Mouse (Mus musculus): ENCODE measurements at regions not wholly inside any gene's neighbourhood (a gene's known extent, or its start where the extent isn't known, plus 50 kb on each side); places are given as distances from the start of the nearest gene placed in this dataset.

DNA sequence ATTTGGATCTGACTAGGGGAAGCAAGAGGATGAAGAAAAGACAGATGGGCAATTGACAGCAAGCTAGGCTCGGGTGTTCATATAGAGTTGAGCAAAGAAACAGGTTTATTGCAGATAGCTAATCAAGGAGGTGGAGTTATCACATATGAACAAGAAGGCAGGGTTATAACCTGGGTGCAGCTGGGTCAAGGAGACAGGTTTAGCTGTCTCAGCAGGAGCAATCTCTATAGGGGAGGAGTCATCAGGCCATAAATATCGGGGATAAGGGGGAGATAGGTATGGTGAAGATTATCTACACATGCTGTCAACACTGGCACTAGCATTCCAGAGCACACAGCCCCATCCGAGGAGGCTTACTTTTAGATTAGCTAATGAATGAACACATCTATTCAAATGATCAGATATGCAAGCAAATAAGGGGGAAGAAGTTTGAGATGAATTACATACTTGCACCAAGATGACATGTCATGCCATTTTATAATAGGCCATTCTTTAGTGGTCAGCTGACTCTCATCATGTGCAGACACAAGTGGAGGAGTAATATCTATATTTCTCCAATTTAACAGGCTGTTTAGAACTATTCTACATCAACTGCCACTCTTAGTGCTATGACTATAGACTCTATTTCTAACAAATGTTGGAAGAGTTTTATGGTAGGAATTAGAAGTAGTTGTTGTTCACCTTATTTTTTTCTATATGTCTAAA lies 76.9 kb downstream of the Lhx9 start:
- no peak for DNase-seq

DNA sequence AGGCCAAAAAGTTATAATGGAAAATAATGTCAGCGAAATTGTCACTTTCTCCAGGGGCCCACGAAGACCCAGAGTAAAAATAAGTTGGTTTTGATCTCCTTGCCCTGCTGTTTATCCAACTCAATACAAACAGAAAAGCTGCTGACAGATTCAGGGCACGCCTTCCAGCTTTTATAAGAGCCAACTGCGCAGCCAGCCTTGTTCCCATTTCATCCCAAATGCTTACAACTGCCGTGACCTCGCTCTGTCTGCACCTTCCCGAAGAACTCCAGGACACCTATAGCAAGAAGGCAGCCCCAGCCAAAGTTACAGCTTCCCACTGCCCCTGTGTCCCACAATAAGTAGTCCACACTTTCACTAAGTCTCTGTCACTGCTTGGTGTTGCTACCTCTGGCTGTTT lies 85.5 kb downstream of the Lhx9 start:
- DNase-seq, result no peak

DNA sequence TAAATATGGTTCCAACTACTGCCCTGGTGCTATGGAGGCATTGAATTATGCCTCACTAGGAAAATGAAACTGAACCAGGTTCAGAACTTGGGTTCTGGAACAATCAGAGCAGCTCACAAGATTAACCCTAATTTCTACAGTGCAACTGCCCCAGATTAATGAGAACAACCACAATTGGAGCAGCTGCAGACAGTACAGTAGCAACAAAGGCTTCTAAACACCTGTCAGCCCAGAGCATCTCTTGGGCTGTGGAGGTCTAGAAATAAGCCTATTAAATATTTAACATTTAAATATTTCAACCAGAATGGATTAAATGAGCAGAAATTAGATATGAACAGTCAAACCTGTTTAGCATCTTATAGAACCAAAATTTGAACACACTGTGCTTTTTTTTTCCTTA lies 90.6 kb downstream of the Lhx9 start:
- no peak for DNase-seq

- DNase-seq, result no peak
Measured at GRCm38 (mm10) chr1:138733308-138733707, 113.4 kb upstream of the Nek7 start.

DNA sequence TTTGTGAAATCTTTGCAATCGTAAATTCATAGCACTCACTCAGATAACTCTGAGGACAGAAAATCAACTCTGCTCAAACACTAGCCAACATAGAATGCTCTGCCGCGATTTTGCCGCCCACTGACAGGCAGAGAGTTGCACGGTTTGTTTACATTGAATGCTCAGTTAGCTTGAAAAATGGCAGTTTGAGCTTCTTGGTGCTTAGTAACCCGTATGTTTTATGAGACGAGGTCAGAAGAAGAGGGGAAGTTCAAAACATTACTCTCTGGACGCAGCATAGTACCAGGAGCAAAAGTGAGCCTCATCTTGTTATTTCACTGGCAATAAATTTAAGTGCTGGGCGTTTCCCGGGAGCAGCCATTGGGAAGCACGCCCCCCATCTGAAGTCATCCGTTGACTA lies 111.1 kb upstream of the Nek7 start:
- no peak for DNase-seq

DNA sequence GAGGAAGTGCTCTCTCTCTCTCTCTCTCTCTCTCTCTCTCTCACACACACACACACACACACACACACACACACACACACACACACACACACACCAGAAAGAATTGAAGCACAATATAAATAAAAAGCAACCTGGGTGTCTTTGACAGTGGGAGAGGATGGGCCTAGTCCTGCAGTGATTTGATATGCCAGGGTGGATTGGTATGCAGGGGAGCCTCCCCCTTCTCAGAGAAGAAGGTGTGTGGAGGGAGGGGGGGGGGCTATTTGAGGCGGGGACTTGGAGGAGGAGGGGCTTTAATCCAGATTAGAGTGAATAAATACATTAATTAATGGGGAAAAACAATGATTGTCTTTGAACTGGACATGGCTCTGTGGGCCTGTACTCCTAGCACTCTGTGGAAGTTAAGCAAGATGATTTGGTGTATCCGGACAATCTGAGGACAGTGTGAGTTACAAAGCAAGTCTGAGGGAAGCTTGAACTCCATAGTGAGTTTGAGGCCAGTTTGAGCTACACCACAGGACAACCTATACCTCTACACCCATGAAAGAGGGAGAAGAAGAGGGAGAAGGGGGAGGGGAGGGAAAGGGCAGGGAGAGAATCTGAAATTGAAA lies 109.3 kb upstream of the Nek7 start:
- DNase-seq, result no peak

- DNase-seq, result no peak
Measured at GRCm38 (mm10) chr1:138720728-138721127, 100.8 kb upstream of the Nek7 start.

DNA sequence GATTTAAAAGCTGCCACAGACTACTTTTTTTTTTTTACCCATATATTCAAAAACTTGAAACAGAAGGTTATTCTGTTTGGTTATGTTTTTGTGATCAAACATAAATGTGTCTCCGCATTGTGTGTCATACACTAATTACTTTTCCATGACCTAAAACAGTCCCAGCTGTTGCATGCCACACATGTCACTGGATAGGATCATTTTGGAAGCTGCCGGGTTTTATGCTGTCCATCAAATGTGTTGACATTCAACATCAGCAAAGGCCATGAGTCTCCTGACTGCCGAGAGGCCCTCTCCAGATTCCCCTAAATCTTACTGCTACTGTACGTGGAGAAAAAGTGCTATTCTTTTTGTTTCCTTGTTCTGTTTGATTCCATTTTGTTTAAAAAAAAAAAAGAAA lies 99.4 kb upstream of the Nek7 start:
- DNase-seq, result no peak

DNA sequence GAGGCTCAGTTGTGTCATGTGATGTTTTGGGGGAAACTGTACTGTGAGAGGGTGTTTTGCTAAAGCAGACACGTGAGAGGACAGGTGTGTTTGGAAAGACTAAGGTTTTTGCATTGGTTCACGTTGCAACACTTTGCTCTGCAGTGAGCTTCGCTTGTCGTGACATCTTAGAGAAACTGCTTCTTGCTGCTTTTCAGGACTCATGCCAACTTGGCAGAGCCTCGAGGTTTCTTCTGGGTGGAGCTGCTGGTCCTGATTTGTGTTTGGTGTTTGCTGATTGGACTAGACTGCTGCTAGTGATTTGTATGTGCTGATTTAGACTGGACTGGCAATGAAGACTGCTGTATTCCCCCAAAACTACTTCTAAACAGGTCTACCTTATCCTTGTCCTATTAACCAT lies 97.0 kb upstream of the Nek7 start:
- DNase-seq, result no peak

GRCm38 (mm10) chr1:138715162-138715561 lies 95.2 kb upstream of the Nek7 start:
- DNase-seq, result no peak

GRCm38 (mm10) chr1:138709229-138709608 lies 89.3 kb upstream of the Nek7 start:
- DNase-seq, result no peak

DNA sequence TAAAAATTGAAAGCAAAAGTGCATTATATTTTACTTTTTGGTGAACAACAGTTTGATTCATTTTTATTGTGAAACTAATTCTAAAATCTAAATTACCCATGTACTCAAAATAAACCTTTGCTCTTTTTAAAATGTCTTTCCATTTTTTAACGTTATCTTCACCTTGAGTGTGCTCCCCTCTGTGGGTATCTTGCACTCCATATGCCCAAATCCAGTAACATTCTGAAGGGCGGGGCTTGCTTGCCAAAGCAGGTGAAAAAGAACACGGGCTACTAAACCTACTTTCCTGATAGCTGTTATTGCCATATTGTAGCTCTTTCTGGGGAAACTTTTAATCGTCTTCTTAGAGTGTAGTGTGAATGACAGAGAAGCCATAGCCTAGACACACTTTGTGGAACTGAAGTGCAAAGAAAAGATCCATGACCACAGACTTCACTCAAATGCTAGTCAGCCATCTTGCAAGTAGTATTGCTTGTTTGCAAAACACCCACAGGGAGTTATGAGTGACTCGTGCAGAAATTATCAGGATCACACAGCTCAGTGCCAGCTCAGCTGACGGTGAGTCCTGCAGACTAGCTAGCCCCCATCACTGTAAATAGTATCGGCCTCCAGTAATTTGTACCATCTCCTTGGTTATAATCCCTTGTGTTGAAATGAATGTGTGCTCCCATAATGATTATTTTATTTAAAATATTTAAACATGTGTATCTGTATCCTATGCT lies 88.7 kb upstream of the Nek7 start:
- DNase-seq, result no peak

DNA sequence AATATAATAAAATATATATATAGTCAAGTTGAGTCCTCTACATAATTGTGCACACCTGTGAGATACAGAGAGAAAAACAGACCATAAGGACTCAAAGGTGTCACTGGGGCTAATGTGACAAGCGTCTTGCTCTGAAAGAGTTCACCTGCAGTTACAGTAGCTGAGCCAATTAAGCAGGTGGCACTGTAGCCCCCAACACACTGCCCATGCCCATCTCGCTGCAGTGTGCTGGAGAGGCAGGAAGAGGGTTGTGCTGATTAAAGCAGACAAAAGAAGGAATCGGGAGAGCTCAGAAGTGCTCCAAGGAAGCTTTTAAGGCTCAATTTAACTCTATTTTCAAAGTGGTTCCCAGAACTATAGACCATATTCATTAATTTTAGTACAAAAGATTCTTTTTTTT lies 88.0 kb upstream of the Nek7 start:
- DNase-seq, result no peak

- DNase-seq, result no peak
Measured at GRCm38 (mm10) chr1:138703291-138703690, 83.3 kb upstream of the Nek7 start.

DNA sequence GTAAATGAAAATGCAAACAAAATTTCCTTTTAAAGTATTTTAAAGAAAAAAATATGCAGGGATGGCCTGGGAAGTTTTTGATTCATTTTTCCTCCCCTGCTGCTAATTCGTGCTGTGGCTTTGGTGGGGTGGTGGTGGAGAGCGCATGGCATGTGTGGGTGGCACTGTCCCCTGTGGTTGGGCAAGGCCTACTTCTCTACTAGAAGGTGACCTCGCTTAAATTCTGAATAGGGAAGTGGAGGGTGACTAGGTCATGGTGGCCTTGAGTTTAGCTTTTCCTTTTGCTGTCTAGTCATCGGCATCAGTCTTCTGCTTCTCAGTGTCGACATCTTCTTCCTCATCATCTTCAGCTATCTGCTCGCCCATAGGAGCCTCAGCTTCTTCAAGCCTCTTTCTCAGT lies 69.3 kb upstream of the Nek7 start:
- DNase-seq, result no peak

GRCm38 (mm10) chr1:138686746-138687145 lies 66.8 kb upstream of the Nek7 start:
- peak; percentile 41 for DNase-seq

DNA sequence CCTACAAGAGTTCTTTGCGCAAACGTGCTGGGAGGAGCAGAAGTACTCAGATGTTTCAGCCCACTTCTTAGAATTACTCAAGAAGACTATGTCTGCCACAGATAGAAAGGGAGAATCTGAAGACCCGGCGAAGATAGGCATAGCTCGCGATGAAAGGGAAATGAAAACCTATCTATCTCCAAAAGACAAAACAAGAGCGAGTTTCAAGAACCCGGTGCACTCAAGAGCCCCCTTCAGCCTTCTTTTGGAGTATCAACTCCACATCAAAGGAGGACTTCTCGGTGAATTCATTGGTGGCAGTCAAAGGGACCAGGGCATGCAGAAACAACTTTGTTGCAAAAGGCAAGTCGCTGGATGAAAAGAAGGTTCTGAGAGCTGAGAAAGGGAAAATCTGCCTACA lies 63.8 kb upstream of the Nek7 start:
- DNase-seq, result no peak

DNA sequence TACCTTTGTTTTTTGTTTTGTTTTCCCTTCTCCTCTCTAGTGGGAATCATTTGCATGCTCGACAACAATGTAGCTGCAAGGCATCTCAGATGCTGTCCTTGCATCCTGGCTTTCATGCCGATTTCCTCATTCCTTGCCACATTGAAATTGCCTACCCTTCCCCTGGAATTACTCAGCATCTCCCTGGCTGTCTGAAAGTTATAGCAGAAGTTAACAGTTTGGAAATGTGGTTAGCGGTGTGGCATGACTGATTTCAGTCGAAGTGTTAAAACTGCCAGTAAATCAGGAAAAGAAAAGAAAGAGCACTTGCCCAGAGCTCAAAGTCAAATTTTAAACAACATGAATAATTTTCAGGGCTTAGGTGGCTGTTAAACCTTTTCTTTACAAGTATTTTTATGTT lies 62.0 kb upstream of the Nek7 start:
- no peak for DNase-seq

- no peak for DNase-seq
Measured at GRCm38 (mm10) chr1:138674199-138674598, 54.3 kb upstream of the Nek7 start.

Measured in kidney, adult 18-20 months (tissue).